Mouse (Mus musculus): ENCODE measurements around the gene Plcb1.

- TF ChIP-seq POLR2A (IDR thresholded peaks at IDR 0.05; ENCODE audit: extremely low read depth, insufficient read depth, low read length), result no peak
- no peak for TF ChIP-seq CTCF (IDR thresholded peaks at IDR 0.05; ENCODE audit: extremely low read depth, insufficient read depth, low read length)
These were observed 520.0 kb downstream of the Plcb1 start for GRCm38 (mm10) chr2:135305736-135306471.
